In the genomic region with DNA sequence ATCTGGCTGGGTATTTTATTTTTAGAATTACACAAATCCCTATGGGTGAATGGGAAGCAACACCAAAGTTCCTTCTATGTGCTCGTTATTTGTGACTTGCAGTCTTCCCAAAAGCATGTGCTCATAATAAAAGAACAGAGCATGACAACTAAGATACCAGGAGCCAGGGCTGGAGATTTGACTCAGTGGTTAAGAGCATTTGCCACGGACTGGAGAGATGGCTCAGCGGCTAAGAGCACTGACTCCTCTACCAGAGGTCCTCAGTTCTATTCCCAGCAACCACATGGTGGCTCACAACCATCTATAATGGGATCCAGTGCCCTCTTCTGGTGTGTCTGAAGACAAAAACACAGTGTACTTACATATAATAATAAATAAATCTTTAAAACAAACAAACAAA, we compare ENCODE assay signal across 22 mouse cellular contexts. TPM values are rescaled to one million over a fixed set of nuclear protein-coding genes. Genes with fewer than 3 reads are reported as not detected.
"Had no signal": no experiment of that assay in that cellular context is flagged by ENCODE, and none has a peak within 500 bp of the region (broad histone marks: within the 10 kb centered on the region; RNA-seq: fewer than 3 reads in every experiment).

No protein-coding gene starts in this region.

- H3K9ac ChIP-seq: liver, embryonic 13.5 days; liver, embryonic 15.5 days; liver, postnatal 0 days; lung, embryonic 15.5 days; midbrain, embryonic 13.5 days; midbrain, embryonic 15.5 days; neural tube, embryonic 12.5 days; stomach, embryonic 15.5 days had no signal

- DNase-seq: liver, embryonic 13.5 days; liver, postnatal 0 days; lung, adult 2 months; lung, postnatal 14 days; lung, postnatal 36 days; right cerebral cortex, postnatal 14 days; thymus, adult 2 months; thymus, postnatal 36 days had no signal

- H3K4me1 ChIP-seq: midbrain, embryonic 13.5 days; neural tube, embryonic 12.5 days had no signal

- ATAC-seq: liver, postnatal 0 days; lung, postnatal 0 days; midbrain, embryonic 13.5 days; midbrain, embryonic 15.5 days had no signal

- H3K4me3 ChIP-seq: liver, embryonic 13.5 days; liver, embryonic 15.5 days; lung, embryonic 15.5 days; megakaryocyte, embryonic 14.5 days; midbrain, embryonic 13.5 days; midbrain, embryonic 15.5 days; neural tube, embryonic 12.5 days; stomach, embryonic 15.5 days had no signal

- H3K27ac ChIP-seq: liver, embryonic 13.5 days; liver, embryonic 15.5 days; lung, embryonic 15.5 days; midbrain, embryonic 13.5 days; midbrain, embryonic 15.5 days; neural tube, embryonic 12.5 days; stomach, embryonic 15.5 days; stomach, postnatal 0 days had no signal

- H3K27me3 ChIP-seq: liver, embryonic 13.5 days; lung, embryonic 15.5 days; megakaryocyte, embryonic 14.5 days; midbrain, embryonic 13.5 days; midbrain, embryonic 15.5 days; neural tube, embryonic 12.5 days; stomach, embryonic 15.5 days had no signal

- H3K36me3 ChIP-seq: liver, embryonic 13.5 days; liver, embryonic 15.5 days; lung, embryonic 15.5 days; midbrain, embryonic 13.5 days; midbrain, embryonic 15.5 days; neural tube, embryonic 12.5 days; stomach, embryonic 15.5 days had no signal

RNA-seq across cellular contexts. Expression of a gene that starts 26.1 kb away (rescaled TPM):
- total RNA-seq: midbrain, postnatal 0 days; neutrophil, adult 5-6 weeks had no signal
- polyA plus RNA-seq: midbrain, embryonic 11.5 days; midbrain, embryonic 13.5 days; midbrain, embryonic 15.5 days; midbrain, postnatal 0 days; neural tube, embryonic 12.5 days; neural tube, embryonic 14.5 days had no signal

RNA-seq across cellular contexts. Expression of a gene that starts 26.2 kb away (rescaled TPM):
- polyA plus RNA-seq: midbrain, embryonic 11.5 days; neural tube, embryonic 12.5 days had no signal

RNA-seq across cellular contexts. Expression of a gene that starts 35.7 kb away (rescaled TPM):
- polyA plus RNA-seq: testis, adult 2 months had no signal
